ENCODE assay signal across 13 mouse cellular contexts in the genomic region with DNA sequence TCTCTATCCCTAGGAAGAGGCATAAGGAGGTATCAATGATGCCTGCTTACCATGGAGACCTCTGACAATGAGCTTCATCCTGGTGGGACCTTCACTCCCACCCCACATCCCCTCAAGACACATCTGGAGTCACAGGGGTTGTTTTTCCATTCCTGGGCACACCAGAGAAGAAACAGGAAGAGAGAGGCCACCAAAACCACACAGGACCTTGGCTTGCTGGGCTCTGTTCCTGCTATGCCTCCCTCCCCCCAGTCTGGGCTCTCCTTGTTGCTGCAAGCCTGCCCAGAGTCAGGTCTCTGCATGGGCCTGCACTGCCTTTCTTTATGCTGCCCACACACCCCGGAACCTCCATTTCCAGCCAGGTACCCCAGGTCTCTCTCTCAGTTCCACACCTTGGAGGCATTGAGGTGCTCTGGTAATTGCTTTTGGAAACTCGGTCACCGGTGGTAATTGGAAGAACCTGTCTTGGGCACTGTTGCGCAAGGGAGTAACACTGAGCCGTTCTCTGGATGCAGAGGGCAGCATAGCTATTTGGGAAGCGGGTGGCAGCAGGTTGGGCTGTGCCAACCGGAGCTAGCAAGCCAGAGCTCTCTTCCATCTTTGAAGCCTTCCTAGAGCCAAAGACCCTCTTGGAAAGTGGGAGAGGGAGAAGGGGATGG.
"Had no signal": no experiment of that assay in that cellular context is flagged by ENCODE, and none has a peak within 500 bp of the region (broad histone marks: within the 10 kb centered on the region; RNA-seq: fewer than 3 reads in every experiment).

No protein-coding gene starts in this region.

- H3K9me3 ChIP-seq: limb, embryonic 12.5 days; liver, embryonic 13.5 days; lung, embryonic 15.5 days; midbrain, embryonic 15.5 days had no signal

- DNase-seq: kidney, postnatal 36 days; liver; liver, embryonic 13.5 days; liver, postnatal 0 days; lung, postnatal 14 days; right cerebral cortex, postnatal 14 days; thymus, postnatal 4 days had no signal

- H3K36me3 ChIP-seq: limb, embryonic 12.5 days; liver, embryonic 13.5 days; lung, embryonic 15.5 days; midbrain, embryonic 15.5 days had no signal

- H3K27ac ChIP-seq: kidney, postnatal 0 days; limb, embryonic 12.5 days; liver, embryonic 13.5 days; lung, embryonic 15.5 days; macrophage; midbrain, embryonic 15.5 days had no signal

- H3K4me1 ChIP-seq: limb, embryonic 12.5 days; liver, embryonic 13.5 days; lung, embryonic 15.5 days had no signal

- H3K27me3 ChIP-seq: midbrain, embryonic 15.5 days had no signal

- ATAC-seq: liver, postnatal 0 days; midbrain, embryonic 15.5 days had no signal

- H3K4me2 ChIP-seq: limb, embryonic 12.5 days; liver, embryonic 13.5 days; lung, embryonic 15.5 days; midbrain, embryonic 11.5 days; midbrain, embryonic 15.5 days had no signal

- H3K9ac ChIP-seq: limb, embryonic 12.5 days; liver, embryonic 13.5 days; liver, postnatal 0 days; lung, embryonic 15.5 days; midbrain, embryonic 15.5 days had no signal

- H3K4me3 ChIP-seq: limb, embryonic 12.5 days; liver, embryonic 13.5 days; lung, embryonic 15.5 days; midbrain, embryonic 15.5 days had no signal
